Mouse (Mus musculus) lung, postnatal 25 days (tissue): ENCODE measurements around the gene Sucla2.
"Not testable (repeated sequence)": the region's sequence is repeated elsewhere in the genome, so short reads cannot be mapped to it uniquely, and the experiment has no call there.

ENCODE experiments used
- DNase-seq: peaks from one replicate; pipeline ENCODE4 v3.0.0; 2022; ENCODE audit warnings: low spot score

Gene Sucla2

GRCm38 (mm10) chr14:73614961-73615360 lies 89.8 kb downstream of the Sucla2 start:
- DNase-seq: not testable (repeated sequence)

- DNase-seq: no peak
Measured at GRCm38 (mm10) chr14:73620880-73621279, 95.8 kb downstream of the Sucla2 start.

- DNase-seq: no peak
Measured at GRCm38 (mm10) chr14:73622988-73623387, 97.9 kb downstream of the Sucla2 start.

- DNase-seq: no peak
Measured at GRCm38 (mm10) chr14:73625469-73625868, 100.3 kb downstream of the Sucla2 start.

GRCm38 (mm10) chr14:73631511-73631910 lies 106.4 kb downstream of the Sucla2 start:
- DNase-seq: no peak

GRCm38 (mm10) chr14:73632648-73633263 lies 107.6 kb downstream of the Sucla2 start:
- DNase-seq: peak; percentile 15

- DNase-seq: no peak
Measured at GRCm38 (mm10) chr14:73634356-73634755, 109.2 kb downstream of the Sucla2 start.

GRCm38 (mm10) chr14:73637460-73637859 lies 112.3 kb downstream of the Sucla2 start:
- DNase-seq: no peak
